Mouse (Mus musculus) hindbrain, embryonic 16.5 days (tissue): ENCODE data around the gene Gpr153. TPM values are rescaled to one million over a fixed set of nuclear protein-coding genes. Genes with fewer than 3 reads are reported as not detected.

ENCODE experiments used
- ATAC-seq: fragments of 200-750 bp; cut with Nextera tagmentation; 2 replicates; pipeline ENCODE4 v1.8.0; 2017; ENCODE audit warnings: moderate TSS enrichment, moderate library complexity
- H3K27ac ChIP-seq: fragments of 300-500 bp; sonication (generic); 2 replicates; pipeline ENCODE4 v1.5.1; 2014; ENCODE audit warnings: low read depth, mild to moderate bottlenecking, control low read depth, low read length, moderate library complexity
- H3K27me3 ChIP-seq: fragments of 300-500 bp; sonication (generic); replicated peaks from 2 replicates; pipeline ENCODE4 v1.6.1; 2014; ENCODE audit warnings: low read length; ENCODE audit not compliant: control insufficient read depth, insufficient read depth
- H3K36me3 ChIP-seq: fragments of 300-500 bp; sonication (generic); 2 replicates; pipeline ENCODE4 v1.6.1; 2014; ENCODE audit warnings: mild to moderate bottlenecking, low read length, moderate library complexity, mixed read lengths; ENCODE audit not compliant: control insufficient read depth, insufficient read depth
- H3K4me1 ChIP-seq: fragments of 300-500 bp; sonication (generic); 2 replicates; pipeline ENCODE4 v1.6.1; 2014; ENCODE audit warnings: low read depth, low read length; ENCODE audit not compliant: control insufficient read depth, insufficient read depth
- H3K4me2 ChIP-seq: fragments of 300-500 bp; sonication (generic); 2 replicates; pipeline ENCODE4 v1.6.1; 2014; ENCODE audit warnings: mild to moderate bottlenecking, low read length, control low read depth, moderate library complexity
- H3K4me3 ChIP-seq: fragments of 300-500 bp; sonication (generic); 2 replicates; pipeline ENCODE4 v1.5.1; 2014; ENCODE audit warnings: mild to moderate bottlenecking, low read length, control low read depth, moderate library complexity
- H3K9ac ChIP-seq: fragments of 300-500 bp; sonication (generic); 2 replicates; pipeline ENCODE4 v1.6.1; 2014; ENCODE audit warnings: low read depth, mild to moderate bottlenecking, control low read depth, low read length, moderate library complexity
- H3K9me3 ChIP-seq: fragments of 300-500 bp; sonication (generic); 2 replicates; pipeline ENCODE4 v1.6.1; 2014; ENCODE audit warnings: mild to moderate bottlenecking, low read length, moderate library complexity; ENCODE audit not compliant: control insufficient read depth
- WGBS: fragments of 180-500 bp; shearing (Covaris S2); extraction: QIAGEN DNeasy Blood & Tissue Kit; methylation state at CpG from one replicate; pipeline ENCODE4 v1.1.7; 2014; 5-methylcytosine and 5-hydroxymethylcytosine counted together
- polyA plus RNA-seq: library from polyadenylated mRNA; unstranded; fragments of >200 nt; fragmentation: Nextera tagmentation; extraction: Ambion mirVana; gene quantifications from 2 replicates; pipeline ENCODE4 v1.2.1, GENCODE M21; 2015

Gpr153 gene
- polyA plus RNA-seq, 1 experiment from 2014 or later = 15.5 TPM

DNA sequence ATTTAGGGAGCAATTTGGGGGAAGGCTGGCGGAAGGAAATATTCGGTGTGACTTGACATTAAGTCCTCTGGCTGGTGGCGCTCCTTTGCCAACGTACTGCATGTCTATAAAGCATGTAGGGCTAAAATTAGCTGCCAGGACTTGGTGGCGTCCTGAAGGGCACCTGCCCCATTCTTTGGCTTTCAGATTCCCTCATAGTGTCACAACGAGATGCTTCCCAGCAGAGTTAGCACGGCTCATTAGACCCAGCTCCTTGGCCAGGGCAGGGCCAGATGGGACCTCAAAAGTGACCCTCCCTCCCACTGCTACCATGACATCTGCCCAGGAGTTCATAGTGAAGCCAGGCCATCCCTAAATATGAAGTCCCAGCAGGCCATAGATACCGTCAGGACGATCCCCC lies 3.4 kb upstream of the Gpr153 start:
- Histone ChIP-seq H3K9me3 (no peaks in the 10 kb centered on the region), H3K27ac (no peak overlapping the region), H3K36me3 (peaks cover 6% of the 10 kb centered on the region), H3K4me2 (no peak overlapping the region), H3K9ac (no peak overlapping the region), H3K27me3 (peaks cover 2% of the 10 kb centered on the region; the same call in 1 of the 2 replicates), H3K4me3 (no peak overlapping the region), H3K4me1 (peaks cover 32% of the 10 kb centered on the region)
- WGBS = 61% methylated on average over 9 of the region's 9 CpGs
- ATAC-seq = no peak

DNA sequence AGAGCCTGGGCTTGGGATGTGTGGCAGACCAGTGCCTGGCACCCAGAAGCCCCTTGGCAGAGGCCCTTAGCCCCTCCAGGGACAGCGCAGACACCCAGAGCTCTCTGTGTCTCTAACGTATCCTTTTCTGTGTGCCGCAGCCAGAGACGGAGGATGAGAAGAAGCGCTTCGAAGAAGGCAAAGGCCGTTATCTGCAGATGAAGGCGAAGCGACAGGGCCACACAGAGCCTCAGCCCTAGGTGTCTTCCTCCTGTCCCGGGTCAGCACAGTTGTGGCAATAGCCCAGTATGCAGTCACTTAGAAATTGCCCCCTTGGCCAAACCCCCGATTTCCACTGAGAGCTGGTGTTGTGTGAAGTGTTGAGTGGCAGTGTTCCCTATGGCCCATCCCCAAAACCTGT lies 2.7 kb upstream of the Gpr153 start:
- no peaks in the 10 kb centered on the region for H3K9me3 ChIP-seq
- H3K36me3 ChIP-seq = peaks cover 6% of the 10 kb centered on the region
- peaks cover 31% of the 10 kb centered on the region for H3K4me1 ChIP-seq
- no peak overlapping the region for H3K4me3 ChIP-seq
- H3K4me2 ChIP-seq = no peak overlapping the region
- H3K9ac ChIP-seq = no peak overlapping the region
- 92% methylated on average over 11 of the region's 11 CpGs for WGBS
- ATAC-seq = no peak
- H3K27me3 ChIP-seq = peaks cover 5% of the 10 kb centered on the region; the same call in 1 of the 2 replicates
- no peak overlapping the region for H3K27ac ChIP-seq

- ATAC-seq = no peak
- Histone ChIP-seq H3K4me1 (peaks cover 31% of the 10 kb centered on the region), H3K36me3 (peaks cover 6% of the 10 kb centered on the region), H3K4me3 (no peak overlapping the region), H3K27me3 (peaks cover 6% of the 10 kb centered on the region; the same call in 1 of the 2 replicates), H3K9ac (no peak overlapping the region), H3K4me2 (no peak overlapping the region), H3K9me3 (no peaks in the 10 kb centered on the region), H3K27ac (no peak overlapping the region)
- whole genome bisulfite sequencing = 79% methylated on average over 7 of the region's 7 CpGs
Observed at GRCm38 (mm10) chr4:152272006-152272405, 2.0 kb upstream of the Gpr153 start.

- H3K27ac ChIP-seq = peak overlapping the region; percentile 73
- no peak overlapping the region for H3K4me2 ChIP-seq
- peaks cover 6% of the 10 kb centered on the region; the same call in 1 of the 2 replicates for H3K27me3 ChIP-seq
- no peaks in the 10 kb centered on the region for H3K9me3 ChIP-seq
- WGBS = 36% methylated on average over 9 of the region's 9 CpGs
- no peak for ATAC-seq
- no peak overlapping the region for H3K9ac ChIP-seq
- peaks cover 6% of the 10 kb centered on the region for H3K36me3 ChIP-seq
- no peak overlapping the region for H3K4me3 ChIP-seq
- peaks cover 28% of the 10 kb centered on the region for H3K4me1 ChIP-seq
Observed at GRCm38 (mm10) chr4:152272449-152273049, 1.5 kb upstream of the Gpr153 start.

DNA sequence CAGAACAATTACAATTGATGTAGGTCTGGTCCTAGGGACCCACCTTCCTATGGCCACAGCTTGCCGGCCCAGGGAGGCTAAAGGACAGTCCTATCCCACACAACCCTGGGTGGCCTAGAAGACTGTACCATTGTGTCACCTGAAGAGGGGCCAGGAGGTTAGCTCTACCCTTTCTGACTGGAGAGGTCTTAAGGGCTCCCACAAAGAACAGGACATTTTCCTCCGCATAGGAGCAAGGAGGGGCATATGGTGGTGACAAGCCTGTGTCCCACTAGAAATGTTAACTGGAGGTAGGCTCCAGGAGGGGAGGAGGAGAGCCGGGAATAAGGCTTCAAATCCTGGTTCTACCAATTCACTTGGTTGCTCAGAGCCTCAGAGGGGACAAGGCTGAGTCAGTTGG lies 841 bp upstream of the Gpr153 start:
- peaks cover 27% of the 10 kb centered on the region for H3K4me1 ChIP-seq
- peak overlapping the region; percentile 73 for H3K27ac ChIP-seq
- H3K9ac ChIP-seq = peak overlapping the region; percentile 82
- peak overlapping the region; percentile 92 for H3K4me2 ChIP-seq
- H3K4me3 ChIP-seq = no peak overlapping the region
- 24% methylated on average over 3 of the region's 3 CpGs for WGBS
- peaks cover 6% of the 10 kb centered on the region for H3K36me3 ChIP-seq
- H3K9me3 ChIP-seq = no peaks in the 10 kb centered on the region
- H3K27me3 ChIP-seq = peaks cover 6% of the 10 kb centered on the region; the same call in 1 of the 2 replicates
- no peak for ATAC-seq

GRCm38 (mm10) chr4:152274681-152275131 lies 674 bp downstream of the Gpr153 start:
- Histone ChIP-seq H3K27me3 (peaks cover 8% of the 10 kb centered on the region), H3K9me3 (no peaks in the 10 kb centered on the region), H3K27ac (peak overlapping the region; percentile 73; the same call in 1 of the 2 replicates), H3K4me1 (peaks cover 27% of the 10 kb centered on the region), H3K36me3 (peaks cover 7% of the 10 kb centered on the region), H3K9ac (peak overlapping the region; percentile 82), H3K4me2 (peak overlapping the region; percentile 92), H3K4me3 (peak overlapping the region; percentile 66)
- 2% methylated on average over 20 of the region's 20 CpGs for WGBS
- ATAC-seq = peak; percentile 43

GRCm38 (mm10) chr4:152276389-152277347 lies 2.6 kb downstream of the Gpr153 start:
- ATAC-seq = no peak

DNA sequence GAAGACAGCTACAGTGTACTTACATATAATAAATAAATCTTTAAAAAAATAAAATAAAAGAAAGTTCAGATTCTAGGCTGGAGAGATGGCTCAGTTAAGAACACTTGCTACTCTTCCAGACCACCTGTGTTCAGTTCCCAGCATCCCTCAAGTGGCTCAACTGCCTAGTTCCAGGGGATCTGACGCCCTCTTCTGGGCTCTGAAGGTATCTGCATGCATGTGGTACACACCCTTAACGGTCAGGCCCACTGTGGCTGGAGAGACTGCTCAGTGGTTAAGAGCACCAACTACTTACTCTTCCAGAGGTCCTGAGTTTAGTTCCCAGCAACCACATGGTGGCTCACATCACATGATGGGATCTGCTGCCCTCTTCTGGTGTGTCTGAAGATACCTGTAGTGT lies 3.9 kb downstream of the Gpr153 start:
- Histone ChIP-seq H3K4me1 (peaks cover 26% of the 10 kb centered on the region), H3K4me3 (no peak overlapping the region), H3K4me2 (no peak overlapping the region), H3K27me3 (peaks cover 34% of the 10 kb centered on the region), H3K36me3 (peaks cover 4% of the 10 kb centered on the region; the same call in 1 of the 2 replicates), H3K9me3 (no peaks in the 10 kb centered on the region), H3K27ac (no peak overlapping the region), H3K9ac (no peak overlapping the region)
- no peak for ATAC-seq
- 74% methylated on average over 2 of the region's 2 CpGs for WGBS

More at GRCm38 (mm10) chr4:152276389-152277347, 2.6 kb downstream of the Gpr153 start:
- H3K4me2 ChIP-seq = no peak overlapping the region
- no peak overlapping the region for H3K27ac ChIP-seq
- H3K9me3 ChIP-seq = no peaks in the 10 kb centered on the region
- H3K27me3 ChIP-seq = peaks cover 28% of the 10 kb centered on the region
- no peak overlapping the region for H3K4me3 ChIP-seq
- peaks cover 27% of the 10 kb centered on the region for H3K4me1 ChIP-seq
- H3K9ac ChIP-seq = no peak overlapping the region
- WGBS = 48% methylated on average over 10 of the region's 10 CpGs
- H3K36me3 ChIP-seq = peaks cover 7% of the 10 kb centered on the region

GRCm38 (mm10) chr4:152278986-152279385 lies 5.0 kb downstream of the Gpr153 start:
- no peak overlapping the region for H3K4me2 ChIP-seq
- WGBS = 65% methylated on average over 22 of the region's 23 CpGs
- no peaks in the 10 kb centered on the region for H3K9me3 ChIP-seq
- H3K4me1 ChIP-seq = peaks cover 23% of the 10 kb centered on the region
- H3K27ac ChIP-seq = no peak overlapping the region
- H3K27me3 ChIP-seq = peaks cover 42% of the 10 kb centered on the region
- ATAC-seq = peak; percentile 48
- H3K4me3 ChIP-seq = no peak overlapping the region
- peaks cover 4% of the 10 kb centered on the region; the same call in 1 of the 2 replicates for H3K36me3 ChIP-seq
- no peak overlapping the region for H3K9ac ChIP-seq
